Mouse (Mus musculus) urinary bladder, postnatal 36 days (tissue): Measurements from ENCODE around the gene Lamc2.

ENCODE experiments used
- DNase-seq, 2 experiments: peaks; one replicate each; pipeline ENCODE4 v3.0.0; 2022; ENCODE audit warnings: low spot score in 2 of 2, mixed read lengths in 1 of 2

Lamc2 gene

DNA sequence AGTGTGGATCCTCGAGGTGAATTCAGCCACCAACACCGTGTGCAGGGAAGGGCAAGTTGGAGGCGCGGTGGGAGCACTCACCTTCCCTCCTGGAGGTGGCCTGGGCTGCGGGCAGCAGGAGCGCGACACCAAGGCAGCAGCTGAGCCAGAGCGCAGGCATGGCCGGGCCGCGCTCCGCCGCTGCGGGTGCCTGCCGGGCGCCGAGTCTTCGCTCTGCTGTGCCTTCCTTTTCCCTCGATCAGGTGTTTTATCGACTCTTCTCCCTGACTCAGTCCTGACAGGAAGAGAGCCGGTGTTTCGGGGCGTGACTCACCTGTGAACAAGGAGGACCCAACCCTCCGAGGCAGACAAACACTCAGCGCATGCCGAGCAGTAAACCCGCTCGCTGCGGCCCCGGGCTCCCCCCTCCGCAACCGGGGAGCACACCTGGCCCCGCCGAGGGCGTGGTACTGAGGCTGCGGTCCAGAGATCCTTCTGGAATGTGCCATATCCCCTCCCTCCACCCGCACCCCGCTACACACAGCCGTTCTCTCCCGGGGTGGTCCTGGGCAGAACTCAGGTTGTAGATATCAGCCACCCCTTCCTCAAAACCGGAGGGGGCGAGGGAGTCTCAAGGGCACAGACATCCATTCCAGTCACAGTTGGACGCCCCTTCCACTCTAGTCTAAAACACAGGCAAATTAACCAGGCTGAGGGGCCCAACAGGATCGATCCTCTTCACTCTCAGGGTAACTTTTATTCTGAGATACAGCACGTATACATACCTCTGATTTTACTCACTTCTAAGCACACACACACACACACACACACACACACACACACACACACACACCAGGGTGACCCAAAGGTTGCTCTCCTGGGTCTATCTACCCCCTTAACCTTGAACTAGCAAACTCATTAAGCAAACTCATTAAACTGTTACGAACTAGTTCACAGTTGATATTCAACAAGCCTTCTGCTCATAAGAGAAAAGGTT, at the start of gene Lamc2:
Lamc2 (minus strand) TSS at position 620 of the 976 bp plus-strand sequence.
- peak; percentile 49 to 61 for DNase-seq

- no peak for DNase-seq
Measured at GRCm38 (mm10) chr1:153235576-153235975, 49.3 kb upstream of the Lamc2 start.

- DNase-seq = no peak
Measured at GRCm38 (mm10) chr1:153231681-153232080, 45.4 kb upstream of the Lamc2 start.

GRCm38 (mm10) chr1:153227916-153228315, 41.7 kb upstream of the Lamc2 start:
- DNase-seq = no peak

DNA sequence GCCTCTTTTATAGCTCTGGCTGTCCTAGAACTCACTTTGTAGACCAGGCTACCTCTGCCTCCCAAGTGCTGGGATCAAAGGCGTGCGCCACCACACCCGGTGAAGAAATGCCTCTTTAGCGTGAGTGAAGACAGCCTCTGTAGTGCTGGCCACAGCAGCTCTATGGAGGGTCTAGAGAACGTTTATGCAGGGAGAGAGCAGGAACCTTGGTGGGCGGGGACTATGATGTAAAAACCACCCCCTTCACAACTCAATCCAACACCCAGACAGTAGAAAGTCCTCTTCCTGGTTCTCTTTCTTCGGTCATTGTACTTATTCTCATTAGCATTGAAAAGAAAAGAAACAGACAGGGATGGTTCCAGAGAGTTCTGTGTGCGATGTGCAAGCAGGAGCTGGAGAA, 40.8 kb upstream of the Lamc2 start:
- no peak for DNase-seq

DNA sequence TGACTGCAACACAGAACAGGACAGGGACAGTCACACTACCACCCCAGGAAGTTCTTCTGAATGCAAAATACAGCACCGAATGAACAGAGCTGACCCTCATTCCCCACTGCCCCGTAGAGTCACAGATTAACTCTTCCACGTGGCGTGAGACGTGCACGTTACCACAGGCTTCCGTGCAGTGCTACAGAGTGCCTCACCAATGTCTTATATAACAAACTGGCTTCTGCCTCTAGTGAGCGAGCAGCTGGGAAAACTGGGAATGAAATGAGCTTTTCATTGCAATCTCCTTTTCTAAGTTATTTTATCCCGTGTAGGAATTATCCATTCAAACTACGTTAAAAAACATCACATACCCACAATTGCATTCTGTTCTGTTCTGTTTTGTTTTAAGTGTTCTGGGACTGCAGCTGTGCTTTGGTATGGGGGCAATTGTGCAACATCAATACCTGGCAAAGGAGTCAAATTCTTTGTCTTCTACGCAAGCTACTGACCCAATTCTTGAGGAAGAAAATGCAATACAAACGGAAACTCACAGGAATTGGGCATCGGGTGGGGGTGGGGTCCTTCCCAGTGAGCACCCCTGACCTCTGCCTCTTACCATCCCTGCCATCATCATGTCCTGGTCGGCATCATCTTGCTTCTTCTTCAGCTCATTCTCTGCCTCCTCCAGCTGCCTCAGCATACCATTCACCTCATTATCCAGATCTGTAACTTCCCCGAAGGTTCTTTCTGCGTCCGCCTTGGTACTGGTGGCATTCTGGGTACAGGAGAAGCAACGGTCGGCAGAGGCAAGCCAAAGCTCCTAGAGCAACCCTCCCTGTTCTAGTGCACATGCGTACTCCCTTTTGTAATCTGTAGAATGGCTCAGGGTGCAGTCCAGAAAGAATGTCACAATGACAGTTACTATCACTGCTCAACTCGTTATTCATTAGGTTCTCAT, 39.8 kb upstream of the Lamc2 start:
- no peak for DNase-seq

DNA sequence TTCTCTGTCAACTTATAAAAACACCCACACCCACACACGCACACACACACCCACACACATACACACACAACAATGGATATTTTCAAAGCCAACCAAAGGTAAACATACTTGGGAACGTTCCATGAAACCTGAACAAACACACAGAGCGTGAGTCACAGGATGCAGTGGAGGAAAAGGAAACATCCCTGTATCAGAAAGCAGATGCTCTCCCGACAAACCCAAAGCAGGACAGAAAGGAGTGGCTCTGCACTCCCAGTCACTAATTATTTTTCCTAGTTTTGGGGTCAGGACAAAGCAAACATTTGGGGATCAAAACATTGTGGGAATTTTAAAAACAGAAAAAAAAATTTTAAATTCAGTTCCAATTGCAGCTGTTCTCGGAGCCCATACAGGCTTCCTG, 38.1 kb upstream of the Lamc2 start:
- DNase-seq = no peak

DNA sequence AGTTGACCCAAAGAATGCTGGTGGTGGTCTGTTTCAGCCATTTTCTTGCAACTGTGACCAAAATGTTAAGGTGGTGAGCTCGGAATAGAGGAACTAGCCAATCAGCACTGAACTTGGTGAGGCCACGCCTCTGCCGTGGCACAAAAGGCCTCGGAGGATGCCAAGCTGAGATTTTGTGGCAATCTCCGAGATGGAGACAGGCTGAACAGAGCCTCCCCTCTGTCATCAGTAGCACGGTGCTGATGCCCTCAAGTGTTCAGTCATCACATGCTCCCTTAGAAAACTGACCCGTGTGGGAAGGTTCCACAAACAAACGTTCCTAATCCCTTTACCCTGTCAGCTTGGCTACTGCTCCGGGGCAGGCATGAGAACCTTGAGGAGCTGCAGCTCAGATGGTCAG, 33.1 kb upstream of the Lamc2 start:
- no peak for DNase-seq

GRCm38 (mm10) chr1:153216516-153216915, 30.3 kb upstream of the Lamc2 start:
- DNase-seq = no peak

GRCm38 (mm10) chr1:153215676-153216075, 29.4 kb upstream of the Lamc2 start:
- no peak for DNase-seq

DNA sequence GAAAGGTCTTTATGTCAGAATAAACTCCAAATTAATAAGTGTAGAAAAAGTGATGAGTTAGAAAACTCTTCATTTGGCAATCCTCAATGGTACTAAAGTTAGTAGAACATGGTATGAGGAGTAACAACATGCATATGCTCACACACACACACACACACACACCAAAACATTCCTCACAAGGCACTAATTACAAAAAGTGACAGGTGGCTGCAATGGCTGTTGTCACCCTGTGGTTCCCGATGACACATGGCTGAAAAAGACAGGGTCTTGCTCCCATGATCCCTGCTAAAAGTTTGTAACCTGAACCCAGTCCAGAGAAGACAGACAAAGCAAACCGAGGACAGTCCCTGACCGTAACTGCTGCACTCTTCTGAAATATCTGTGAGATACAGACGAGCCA, 24.7 kb upstream of the Lamc2 start:
- no peak for DNase-seq

- DNase-seq = no peak
Measured at GRCm38 (mm10) chr1:153210198-153210597, 24.0 kb upstream of the Lamc2 start.

DNA sequence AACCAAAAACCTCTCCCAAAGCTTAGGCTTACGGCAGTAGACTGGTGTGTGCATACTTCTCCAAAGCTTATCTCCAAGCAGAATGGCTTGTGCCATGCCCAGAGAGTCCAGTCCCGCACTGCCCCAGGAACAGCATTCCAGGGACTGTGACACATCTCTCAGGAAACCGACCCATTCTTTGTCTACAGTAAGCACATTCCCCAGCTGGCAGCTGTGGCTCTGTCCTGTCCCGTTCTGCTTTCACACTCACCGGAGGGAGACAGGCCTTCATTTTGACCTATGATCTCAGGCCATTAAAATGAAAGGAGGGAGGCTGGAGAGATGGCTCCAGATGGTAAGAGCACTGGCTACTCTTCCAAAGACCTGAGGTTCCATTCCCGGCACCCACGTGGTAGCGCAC, 15.9 kb upstream of the Lamc2 start:
- DNase-seq = no peak

DNA sequence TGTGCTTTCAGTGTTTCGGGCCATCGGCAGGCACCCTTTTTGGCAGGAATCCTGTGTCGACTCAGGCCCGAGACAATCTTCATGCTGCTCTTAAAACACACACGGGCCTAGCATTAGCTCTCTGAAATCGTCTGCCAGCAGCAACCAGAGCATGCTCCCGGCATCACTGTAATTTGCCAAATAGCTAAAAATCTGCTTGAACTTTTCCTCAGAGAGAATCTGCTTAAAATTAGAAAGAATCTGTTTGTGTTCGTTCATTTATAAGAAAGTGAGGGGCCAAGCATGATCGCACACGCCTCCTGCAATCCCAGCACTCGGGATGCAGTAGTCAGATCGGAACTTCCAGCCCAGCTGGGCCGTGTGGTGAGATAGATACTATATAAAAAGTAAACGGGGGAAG, 15.2 kb upstream of the Lamc2 start:
- no peak for DNase-seq

DNA sequence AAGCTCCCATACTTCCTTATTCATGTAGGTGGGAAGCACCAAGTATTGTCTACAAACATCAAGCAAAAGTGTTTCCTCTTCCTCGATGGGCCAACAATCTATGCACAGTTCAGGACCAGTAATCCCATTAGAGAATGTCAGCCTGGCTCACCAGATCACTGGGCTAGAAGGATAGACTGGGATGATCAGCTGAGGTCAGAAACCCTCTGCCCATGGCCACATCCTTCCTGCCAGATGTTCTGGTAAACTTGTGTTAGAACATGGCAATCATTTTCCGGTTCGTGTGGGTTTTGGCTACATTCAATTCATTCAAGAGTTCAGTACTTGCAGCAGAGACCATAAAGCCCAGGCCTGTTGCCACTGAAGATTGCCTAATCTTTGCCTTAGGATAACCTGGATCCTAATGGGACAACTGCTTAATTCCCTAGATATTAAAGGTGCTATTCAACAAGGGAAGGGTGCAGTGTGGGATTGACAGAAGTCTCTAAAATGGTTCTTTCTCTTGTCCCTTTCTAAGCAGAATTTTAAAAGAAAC, 11.1 kb upstream of the Lamc2 start:
- DNase-seq = no peak

GRCm38 (mm10) chr1:153192945-153193344, 6.7 kb upstream of the Lamc2 start:
- no peak for DNase-seq

DNA sequence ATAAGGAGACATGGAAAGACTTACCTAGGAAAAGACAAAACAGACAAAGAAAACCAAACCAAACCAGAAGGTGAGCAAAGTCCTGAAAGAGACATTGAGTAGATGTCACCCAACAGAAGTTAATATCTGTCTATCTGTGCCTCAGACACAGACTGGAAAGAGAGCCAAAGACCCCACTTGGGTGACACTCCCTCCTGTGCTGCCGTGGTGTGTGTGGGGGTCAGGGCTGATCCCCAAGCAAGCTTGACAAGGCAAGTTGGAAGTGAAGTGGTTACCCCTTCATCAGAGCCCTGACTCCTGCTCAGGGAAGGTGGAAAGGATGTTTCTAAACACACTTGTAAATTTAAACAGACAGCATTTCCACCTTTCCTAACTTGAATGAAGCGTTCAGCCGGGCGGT, 6.1 kb upstream of the Lamc2 start:
- DNase-seq = no peak

- no peak for DNase-seq
Measured at GRCm38 (mm10) chr1:153191943-153192329, 5.7 kb upstream of the Lamc2 start.

GRCm38 (mm10) chr1:153191237-153191942, 5.1 kb upstream of the Lamc2 start:
- no peak for DNase-seq

DNA sequence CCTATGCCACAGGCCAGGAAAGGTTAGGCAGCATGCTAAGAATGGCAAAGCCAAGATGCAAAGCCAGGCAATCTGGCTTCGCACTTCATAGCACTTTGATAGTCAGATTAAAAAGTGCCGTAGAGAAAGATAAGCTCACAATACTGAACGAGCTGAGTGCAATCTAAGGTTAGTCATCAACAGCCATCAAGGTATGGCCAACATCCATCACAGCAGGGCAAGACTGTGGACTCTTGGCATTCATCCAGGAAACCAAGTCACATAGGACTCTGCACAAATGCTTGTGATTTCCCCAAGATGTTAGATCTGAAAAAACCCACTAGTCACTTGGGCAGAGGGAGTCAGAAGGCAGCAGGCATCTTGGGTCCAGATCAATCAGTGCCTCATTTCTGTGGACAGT, 1.8 kb upstream of the Lamc2 start:
- DNase-seq = no peak

DNA sequence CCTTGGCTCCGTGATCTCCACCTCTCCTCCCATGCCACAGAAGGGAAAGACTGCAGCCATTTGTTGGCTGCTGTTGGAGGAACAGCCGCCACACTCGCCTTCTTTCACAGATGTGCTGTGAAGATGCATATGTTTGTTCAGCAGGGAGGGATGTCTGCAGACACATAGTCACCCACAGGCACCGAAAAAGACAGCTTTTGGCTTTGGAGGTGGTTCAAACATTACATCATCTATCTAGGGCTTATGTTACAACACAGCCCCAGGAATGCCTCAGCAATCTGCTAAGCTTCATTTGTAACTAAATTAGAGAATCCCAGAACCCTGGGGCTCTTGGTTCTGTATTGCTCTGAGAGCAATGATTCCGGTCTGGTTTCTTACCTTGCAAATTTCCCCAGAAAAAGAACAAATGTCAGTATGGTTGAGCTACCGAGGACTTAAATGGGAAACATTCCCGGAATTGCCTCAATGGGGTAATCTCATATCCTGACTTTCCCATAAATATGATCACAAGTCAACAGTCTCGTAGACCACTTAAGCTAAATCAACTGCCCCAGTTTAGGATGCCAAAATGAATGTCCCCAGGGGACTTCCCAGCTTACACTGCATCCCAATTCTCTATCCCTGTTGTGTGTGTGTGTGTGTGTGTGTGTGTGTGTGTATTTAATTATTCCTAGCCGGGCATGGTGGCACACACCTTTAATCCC, 5.5 kb downstream of the Lamc2 start:
- no peak for DNase-seq
